ENCODE assay signal across 8 mouse cellular contexts in genomic region chr3:90264687-90265033, GRCm38 (mm10). TPM values are rescaled to one million over a fixed set of nuclear protein-coding genes. Genes with fewer than 3 reads are reported as not detected.
DNase-seq lines count a peak whose midpoint lies in the region; ATAC-seq and TF ChIP-seq lines count a peak whose summit lies in the region.

No protein-coding gene starts in this region.

- TF ChIP-seq POLR2A in cerebellum, adult 2 months (IDR thresholded peaks at IDR 0.05; ENCODE audit: borderline replicate concordance, insufficient read depth, low read length), result no peak

- peak overlapping the region; percentile 10; the same call in 1 of the 2 replicates for H3K9ac ChIP-seq in neural tube, embryonic 11.5 days (ENCODE audit: low read length)
- peak overlapping the region; percentile 86 for H3K9ac ChIP-seq in liver, embryonic 12.5 days

- H3K27me3 ChIP-seq in cerebellum, adult 2 months (ENCODE audit: control insufficient read depth, insufficient read depth, low read length), result no peaks in the 10 kb centered on the region
- no peaks in the 10 kb centered on the region for H3K27me3 ChIP-seq in neural tube, embryonic 11.5 days (ENCODE audit: control insufficient read depth, insufficient read depth, low read length)
- no peaks in the 10 kb centered on the region for H3K27me3 ChIP-seq in liver, embryonic 12.5 days (replicated peaks)

- peak overlapping the region; percentile 89; the same call in 1 of the 2 replicates for H3K4me2 ChIP-seq in neural tube, embryonic 11.5 days (ENCODE audit: low read depth)
- H3K4me2 ChIP-seq in liver, embryonic 12.5 days, result peak overlapping the region; percentile 96

- TF ChIP-seq CTCF in cerebellum, adult 2 months (IDR thresholded peaks at IDR 0.05; ENCODE audit: borderline replicate concordance, insufficient read depth, low read depth, low read length), result no peak

- no peak for ATAC-seq in neural tube, embryonic 11.5 days (ENCODE audit: insufficient read depth, low FRiP score, low TSS enrichment)
- no peak for ATAC-seq in liver, embryonic 12.5 days
- ATAC-seq in erythroid progenitor cell, adult 5-6 weeks (replicated peaks; ENCODE audit: low FRiP score, poor library complexity, severe bottlenecking), result no peak

- peak overlapping the region; percentile 95 for H3K4me3 ChIP-seq in cerebellum, adult 2 months (replicated peaks; ENCODE audit: insufficient read depth, low read depth, low read length)
- peak overlapping the region; percentile 87 for H3K4me3 ChIP-seq in neural tube, embryonic 11.5 days (ENCODE audit: low read depth, low read length)
- peak overlapping the region; percentile 91 for H3K4me3 ChIP-seq in liver, embryonic 12.5 days

- peaks cover 27% of the 10 kb centered on the region for H3K4me1 ChIP-seq in cerebellum, adult 2 months (ENCODE audit: control insufficient read depth, insufficient read depth, low read length)
- peaks cover 7% of the 10 kb centered on the region for H3K4me1 ChIP-seq in neural tube, embryonic 11.5 days (ENCODE audit: control insufficient read depth, insufficient read depth, low read length)
- H3K4me1 ChIP-seq in liver, embryonic 12.5 days, result peaks cover 47% of the 10 kb centered on the region

- 21% methylated on average over 10 of the region's 10 CpGs for WGBS in cerebellum, adult 2 months
- 38% methylated on average over 10 of the region's 10 CpGs for WGBS in neural tube, embryonic 11.5 days
- WGBS in liver, embryonic 12.5 days (ENCODE audit: insufficient replicate concordance), result 23% methylated on average over 10 of the region's 10 CpGs

- no peaks in the 10 kb centered on the region for H3K9me3 ChIP-seq in neural tube, embryonic 11.5 days (ENCODE audit: control insufficient read depth, low read length)
- no peaks in the 10 kb centered on the region for H3K9me3 ChIP-seq in liver, embryonic 12.5 days (replicated peaks)

- H3K27ac ChIP-seq in cerebellum, adult 2 months (ENCODE audit: insufficient read depth, low read length), result peak overlapping the region; percentile 69
- peak overlapping the region; percentile 92; the same call in 1 of the 2 replicates for H3K27ac ChIP-seq in neural tube, embryonic 11.5 days (ENCODE audit: low read depth, low read length)
- H3K27ac ChIP-seq in liver, embryonic 12.5 days, result peak overlapping the region; percentile 94; the same call in 1 of the 2 replicates

- no peak for DNase-seq in cerebellum, adult 2 months
- no peak for DNase-seq in cerebellum, postnatal 4 days (ENCODE audit: low spot score in 2 of 2)
- no peak for DNase-seq in neural tube, embryonic 11.5 days (ENCODE audit: low spot score)
- DNase-seq in neural tube, embryonic 10.5 days (ENCODE audit: extremely low spot score, low spot score), result no peak
- peak; percentile 27 for DNase-seq in telencephalon, adult 2 months (ENCODE audit: low read depth, low spot score)
- no peak for DNase-seq in adrenal gland, postnatal 36 days

- peaks cover 15% of the 10 kb centered on the region for H3K36me3 ChIP-seq in neural tube, embryonic 11.5 days (ENCODE audit: control insufficient read depth, insufficient read depth, low read length)
- peaks cover 56% of the 10 kb centered on the region for H3K36me3 ChIP-seq in liver, embryonic 12.5 days

RNA-seq across cellular contexts. Expression of gene Dennd4b, which starts 0.3 kb away (rescaled TPM):
- polyA plus RNA-seq in cerebellum, adult 2 months (2012; rRNA removed), result 65.4 and 77.0 TPM in 2 replicates
- 4.7 and 6.2 TPM in 2 replicates for polyA plus RNA-seq in neural tube, embryonic 11.5 days (2014; fragmentation: Nextera tagmentation; extraction: Ambion mirVana)
- 3.0 and 3.4 TPM in 2 replicates for polyA plus RNA-seq in liver, embryonic 12.5 days (2016; fragmentation: Nextera tagmentation; extraction: Ambion mirVana)
- total RNA-seq in adrenal gland, postnatal 36 days (2021), result 1 to 10 TPM; 6.2 to 7.3 TPM
- 13.3 and 40.2 TPM in 2 replicates for total RNA-seq in erythroid progenitor cell, adult 5-6 weeks (2015; ENCODE audit: low replicate concordance)
- 3.2 and 13.5 TPM in 2 replicates for total RNA-seq in erythroid progenitor cell, adult 5-6 weeks (2017; ENCODE audit: low replicate concordance)

RNA-seq across cellular contexts. Expression of gene Crtc2, which starts 10.7 kb away (rescaled TPM):
- 78.2 and 91.2 TPM in 2 replicates for polyA plus RNA-seq in cerebellum, adult 2 months (2012; rRNA removed)
- 9.8 and 13.9 TPM in 2 replicates for polyA plus RNA-seq in neural tube, embryonic 11.5 days (2014; fragmentation: Nextera tagmentation; extraction: Ambion mirVana)
- 8.2 and 9.4 TPM in 2 replicates for polyA plus RNA-seq in liver, embryonic 12.5 days (2016; fragmentation: Nextera tagmentation; extraction: Ambion mirVana)
- 10 to 100 TPM; 37.4 to 43.2 TPM for total RNA-seq in adrenal gland, postnatal 36 days (2021)
- total RNA-seq in erythroid progenitor cell, adult 5-6 weeks (2015; ENCODE audit: low replicate concordance), result 10.8 and 14.3 TPM in 2 replicates
- total RNA-seq in erythroid progenitor cell, adult 5-6 weeks (2017; ENCODE audit: low replicate concordance), result 5.3 and 16.5 TPM in 2 replicates

RNA-seq across cellular contexts. Expression of gene Slc39a1, which starts 16.7 kb away (rescaled TPM):
- 35.8 and 38.7 TPM in 2 replicates for polyA plus RNA-seq in cerebellum, adult 2 months (2012; rRNA removed)
- polyA plus RNA-seq in neural tube, embryonic 11.5 days (2014; fragmentation: Nextera tagmentation; extraction: Ambion mirVana), result 50.6 and 51.4 TPM in 2 replicates
- polyA plus RNA-seq in liver, embryonic 12.5 days (2016; fragmentation: Nextera tagmentation; extraction: Ambion mirVana), result 30.7 and 33.1 TPM in 2 replicates
- total RNA-seq in adrenal gland, postnatal 36 days (2021), result 100 to 1,000 TPM; 127 to 142 TPM
- 2.1 and 5.0 TPM in 2 replicates for total RNA-seq in erythroid progenitor cell, adult 5-6 weeks (2015; ENCODE audit: low replicate concordance)
- total RNA-seq in erythroid progenitor cell, adult 5-6 weeks (2017; ENCODE audit: low replicate concordance), result 2.2 and 7.4 TPM in 2 replicates

RNA-seq across cellular contexts. Expression of gene Creb3l4, which starts 21.3 kb away (rescaled TPM):
- 0.23 and 0.51 TPM in 2 replicates for polyA plus RNA-seq in cerebellum, adult 2 months (2012; rRNA removed)
- 3.4 and 4.0 TPM in 2 replicates for polyA plus RNA-seq in neural tube, embryonic 11.5 days (2014; fragmentation: Nextera tagmentation; extraction: Ambion mirVana)
- polyA plus RNA-seq in liver, embryonic 12.5 days (2016; fragmentation: Nextera tagmentation; extraction: Ambion mirVana), result 0.56 and 0.66 TPM in 2 replicates
- total RNA-seq in adrenal gland, postnatal 36 days (2021), result under 1 TPM; 0.20 to 0.66 TPM
- total RNA-seq in erythroid progenitor cell, adult 5-6 weeks (2015; ENCODE audit: low replicate concordance), result not detected in 2 replicates
- not detected in 2 replicates for total RNA-seq in erythroid progenitor cell, adult 5-6 weeks (2017; ENCODE audit: low replicate concordance)

RNA-seq across cellular contexts. Expression of gene Gatad2b, which starts 28.3 kb away (rescaled TPM):
- 33.3 and 40.7 TPM in 2 replicates for polyA plus RNA-seq in cerebellum, adult 2 months (2012; rRNA removed)
- 9.2 and 11.4 TPM in 2 replicates for polyA plus RNA-seq in neural tube, embryonic 11.5 days (2014; fragmentation: Nextera tagmentation; extraction: Ambion mirVana)
- 5.1 and 6.0 TPM in 2 replicates for polyA plus RNA-seq in liver, embryonic 12.5 days (2016; fragmentation: Nextera tagmentation; extraction: Ambion mirVana)
- total RNA-seq in adrenal gland, postnatal 36 days (2021), result 10 to 100 TPM; 62.2 to 66.2 TPM
- 55.8 and 59.8 TPM in 2 replicates for total RNA-seq in erythroid progenitor cell, adult 5-6 weeks (2015; ENCODE audit: low replicate concordance)
- total RNA-seq in erythroid progenitor cell, adult 5-6 weeks (2017; ENCODE audit: low replicate concordance), result 47.2 and 47.7 TPM in 2 replicates
